Comparison of ENCODE assay signal across 9 mouse cellular contexts in genomic region chr11:72409649-72410385, GRCm38 (mm10). TPM values are rescaled to one million over a fixed set of nuclear protein-coding genes. Genes with fewer than 3 reads are reported as not detected.
DNase-seq lines count a peak whose midpoint lies in the region; ATAC-seq lines count a peak whose summit lies in the region.
"Had no signal": no experiment of that assay in that cellular context is flagged by ENCODE, and none has a peak within 500 bp of the region (broad histone marks: within the 10 kb centered on the region; RNA-seq: fewer than 3 reads in every experiment).

No protein-coding gene starts in this region.

- H3K4me2 ChIP-seq in forebrain, embryonic 12.5 days, result peak overlapping the region; percentile 100
- H3K4me2 ChIP-seq in forebrain, embryonic 15.5 days (replicated peaks), result no peak overlapping the region
- peak overlapping the region; percentile 92 for H3K4me2 ChIP-seq in lung, embryonic 16.5 days (ENCODE audit: low read depth, low read length)
- peak overlapping the region; percentile 99 for H3K4me2 ChIP-seq in limb, embryonic 13.5 days (replicated peaks)
- peak overlapping the region; percentile 98 for H3K4me2 ChIP-seq in stomach, embryonic 15.5 days

- no peak for ATAC-seq in forebrain, embryonic 12.5 days (ENCODE audit: low FRiP score)
- ATAC-seq in forebrain, embryonic 15.5 days (replicated peaks), result no peak
- ATAC-seq in lung, embryonic 16.5 days (ENCODE audit: low read depth), result no peak
- no peak for ATAC-seq in limb, embryonic 13.5 days (ENCODE audit: low FRiP score, low read depth)
- ATAC-seq in stomach, embryonic 15.5 days (ENCODE audit: insufficient read depth, low FRiP score, low read depth), result no peak

- no peaks in the 10 kb centered on the region for H3K36me3 ChIP-seq in forebrain, embryonic 12.5 days (replicated peaks)
- no peaks in the 10 kb centered on the region for H3K36me3 ChIP-seq in forebrain, embryonic 15.5 days
- H3K36me3 ChIP-seq in lung, embryonic 16.5 days (ENCODE audit: control insufficient read depth, insufficient read depth, low read length), result no peaks in the 10 kb centered on the region
- no peaks in the 10 kb centered on the region for H3K36me3 ChIP-seq in limb, embryonic 13.5 days
- no peaks in the 10 kb centered on the region for H3K36me3 ChIP-seq in stomach, embryonic 15.5 days

- H3K9me3 ChIP-seq in forebrain, embryonic 12.5 days, result no peaks in the 10 kb centered on the region
- no peaks in the 10 kb centered on the region for H3K9me3 ChIP-seq in forebrain, embryonic 15.5 days
- no peaks in the 10 kb centered on the region for H3K9me3 ChIP-seq in lung, embryonic 16.5 days (ENCODE audit: control insufficient read depth, low read length)
- H3K9me3 ChIP-seq in limb, embryonic 13.5 days, result no peaks in the 10 kb centered on the region
- H3K9me3 ChIP-seq in stomach, embryonic 15.5 days, result no peaks in the 10 kb centered on the region

- H3K4me3 ChIP-seq in forebrain, embryonic 12.5 days (replicated peaks), result no peak overlapping the region
- no peak overlapping the region for H3K4me3 ChIP-seq in forebrain, embryonic 15.5 days
- H3K4me3 ChIP-seq in lung, embryonic 16.5 days (ENCODE audit: low read length), result peak overlapping the region; percentile 96
- H3K4me3 ChIP-seq in limb, embryonic 13.5 days, result peak overlapping the region; percentile 72
- H3K4me3 ChIP-seq in stomach, embryonic 15.5 days (replicated peaks), result peak overlapping the region; percentile 82

- DNase-seq in lung, postnatal 36 days, result no peak
- no peak for DNase-seq in spleen, postnatal 14 days (ENCODE audit: low spot score in 2 of 2)
- no peak for DNase-seq in adrenal gland, adult 2 months
- DNase-seq: cerebellum, adult 9-11 months had no signal

- 79% methylated on average over 12 of the region's 12 CpGs for WGBS in forebrain, embryonic 12.5 days
- WGBS in forebrain, embryonic 15.5 days, result 78% methylated on average over 12 of the region's 12 CpGs
- 37% methylated on average over 12 of the region's 12 CpGs for WGBS in lung, embryonic 16.5 days
- WGBS in limb, embryonic 13.5 days, result 51% methylated on average over 12 of the region's 12 CpGs
- 66% methylated on average over 12 of the region's 12 CpGs for WGBS in stomach, embryonic 15.5 days

- peaks cover 68% of the 10 kb centered on the region for H3K27me3 ChIP-seq in forebrain, embryonic 12.5 days
- peaks cover 15% of the 10 kb centered on the region; the same call in 1 of the 2 replicates for H3K27me3 ChIP-seq in forebrain, embryonic 15.5 days
- H3K27me3 ChIP-seq in lung, embryonic 16.5 days (ENCODE audit: control insufficient read depth, insufficient read depth, low read depth, low read length), result no peaks in the 10 kb centered on the region
- H3K27me3 ChIP-seq in limb, embryonic 13.5 days, result peaks cover 39% of the 10 kb centered on the region
- H3K27me3 ChIP-seq in stomach, embryonic 15.5 days (replicated peaks), result no peaks in the 10 kb centered on the region

- no peak overlapping the region for H3K27ac ChIP-seq in forebrain, embryonic 12.5 days
- no peak overlapping the region for H3K27ac ChIP-seq in forebrain, embryonic 15.5 days (replicated peaks)
- H3K27ac ChIP-seq in lung, embryonic 16.5 days (ENCODE audit: low read length), result peak overlapping the region; percentile 94
- no peak overlapping the region; the same call in 1 of the 2 replicates for H3K27ac ChIP-seq in limb, embryonic 13.5 days
- 0 out of 2 replicates have a peak overlapping the region, but pooled peaks have one; percentile 16 for H3K27ac ChIP-seq in stomach, embryonic 15.5 days

- H3K9ac ChIP-seq in forebrain, embryonic 12.5 days, result no peak overlapping the region
- no peak overlapping the region for H3K9ac ChIP-seq in forebrain, embryonic 15.5 days (replicated peaks)
- H3K9ac ChIP-seq in lung, embryonic 16.5 days (ENCODE audit: low read length), result peak overlapping the region; percentile 93
- H3K9ac ChIP-seq in limb, embryonic 13.5 days, result peak overlapping the region; percentile 54
- no peak overlapping the region for H3K9ac ChIP-seq in stomach, embryonic 15.5 days

- peaks cover 27% of the 10 kb centered on the region for H3K4me1 ChIP-seq in forebrain, embryonic 12.5 days
- H3K4me1 ChIP-seq in forebrain, embryonic 15.5 days, result peaks cover 15% of the 10 kb centered on the region
- H3K4me1 ChIP-seq in lung, embryonic 16.5 days (replicated peaks; ENCODE audit: control insufficient read depth, insufficient read depth, low read length), result peaks cover 61% of the 10 kb centered on the region
- peaks cover 61% of the 10 kb centered on the region for H3K4me1 ChIP-seq in limb, embryonic 13.5 days
- peaks cover 41% of the 10 kb centered on the region for H3K4me1 ChIP-seq in stomach, embryonic 15.5 days

RNA-seq across cellular contexts. Expression of gene Smtnl2, which starts 1.7 kb away (rescaled TPM):
- 5.2 and 5.5 TPM in 2 replicates for polyA plus RNA-seq in forebrain, embryonic 12.5 days (2016; fragmentation: Nextera tagmentation; extraction: Ambion mirVana)
- 5.3 and 5.4 TPM in 2 replicates for polyA plus RNA-seq in forebrain, embryonic 15.5 days (2015; fragmentation: Nextera tagmentation; extraction: Ambion mirVana)
- 133 and 136 TPM in 2 replicates for polyA plus RNA-seq in lung, embryonic 16.5 days (2015; fragmentation: Nextera tagmentation; extraction: Ambion mirVana)
- polyA plus RNA-seq in limb, embryonic 13.5 days (2015; fragmentation: Nextera tagmentation; extraction: Ambion mirVana), result 38.3 and 41.5 TPM in 2 replicates
- polyA plus RNA-seq in stomach, embryonic 15.5 days (2015; fragmentation: Nextera tagmentation; extraction: Ambion mirVana), result 50.8 and 56.0 TPM in 2 replicates
- total RNA-seq in adrenal gland, adult 2 months (2021), result 1 to 10 TPM; 2.4 to 2.5 TPM
- 4.4 and 5.6 TPM in 2 replicates for polyA plus RNA-seq in adrenal gland, adult 2 months (2012; rRNA removed)

RNA-seq across cellular contexts. Expression of gene Ggt6, which starts 25.5 kb away (rescaled TPM):
- polyA plus RNA-seq in forebrain, embryonic 12.5 days (2016; fragmentation: Nextera tagmentation; extraction: Ambion mirVana), result not detected in 2 replicates
- not detected in 2 replicates for polyA plus RNA-seq in forebrain, embryonic 15.5 days (2015; fragmentation: Nextera tagmentation; extraction: Ambion mirVana)
- 0.19 TPM in 1 of 2 replicates, not detected in the other for polyA plus RNA-seq in lung, embryonic 16.5 days (2015; fragmentation: Nextera tagmentation; extraction: Ambion mirVana)
- 0.74 and 0.92 TPM in 2 replicates for polyA plus RNA-seq in limb, embryonic 13.5 days (2015; fragmentation: Nextera tagmentation; extraction: Ambion mirVana)
- polyA plus RNA-seq in stomach, embryonic 15.5 days (2015; fragmentation: Nextera tagmentation; extraction: Ambion mirVana), result 4.7 and 4.8 TPM in 2 replicates
- total RNA-seq in adrenal gland, adult 2 months (2021), result 1 to 10 TPM in 1 of 2 experiments, under 1 TPM in 1; 0.83 to 4.7 TPM
- 8.5 and 13.4 TPM in 2 replicates for polyA plus RNA-seq in adrenal gland, adult 2 months (2012; rRNA removed)

RNA-seq across cellular contexts. Expression of gene Mybbp1a, which starts 31.3 kb away (rescaled TPM):
- 158 and 160 TPM in 2 replicates for polyA plus RNA-seq in forebrain, embryonic 12.5 days (2016; fragmentation: Nextera tagmentation; extraction: Ambion mirVana)
- polyA plus RNA-seq in forebrain, embryonic 15.5 days (2015; fragmentation: Nextera tagmentation; extraction: Ambion mirVana), result 90.0 and 97.2 TPM in 2 replicates
- 106 and 126 TPM in 2 replicates for polyA plus RNA-seq in lung, embryonic 16.5 days (2015; fragmentation: Nextera tagmentation; extraction: Ambion mirVana)
- polyA plus RNA-seq in limb, embryonic 13.5 days (2015; fragmentation: Nextera tagmentation; extraction: Ambion mirVana), result 159 and 164 TPM in 2 replicates
- polyA plus RNA-seq in stomach, embryonic 15.5 days (2015; fragmentation: Nextera tagmentation; extraction: Ambion mirVana), result 144 and 159 TPM in 2 replicates
- total RNA-seq in adrenal gland, adult 2 months (2021), result 10 to 100 TPM; 68.0 to 86.1 TPM
- 31.6 and 37.9 TPM in 2 replicates for polyA plus RNA-seq in adrenal gland, adult 2 months (2012; rRNA removed)

RNA-seq across cellular contexts. Expression of gene Tekt1, which starts 47.6 kb away (rescaled TPM):
- polyA plus RNA-seq in forebrain, embryonic 12.5 days (2016; fragmentation: Nextera tagmentation; extraction: Ambion mirVana), result 6.3 and 6.7 TPM in 2 replicates
- polyA plus RNA-seq in forebrain, embryonic 15.5 days (2015; fragmentation: Nextera tagmentation; extraction: Ambion mirVana), result 6.2 and 10.9 TPM in 2 replicates
- polyA plus RNA-seq in lung, embryonic 16.5 days (2015; fragmentation: Nextera tagmentation; extraction: Ambion mirVana), result 17.8 and 22.4 TPM in 2 replicates
- polyA plus RNA-seq in limb, embryonic 13.5 days (2015; fragmentation: Nextera tagmentation; extraction: Ambion mirVana), result 3.2 and 3.6 TPM in 2 replicates
- 0.67 and 0.68 TPM in 2 replicates for polyA plus RNA-seq in stomach, embryonic 15.5 days (2015; fragmentation: Nextera tagmentation; extraction: Ambion mirVana)
- total RNA-seq in adrenal gland, adult 2 months (2021), result under 1 TPM; 0.21 to 0.86 TPM
- polyA plus RNA-seq in adrenal gland, adult 2 months (2012; rRNA removed), result 0.07 and 0.17 TPM in 2 replicates

Comparison
In these comparisons a context has a peak if more than half of its experiments do, and no peak if none do; other contexts are left out.
1. H3K27ac ChIP-seq: peak in lung, embryonic 16.5 days (single experiment) and stomach, embryonic 15.5 days (single experiment); none in forebrain, embryonic 12.5 days (single experiment), forebrain, embryonic 15.5 days (single experiment) and limb, embryonic 13.5 days (single experiment).
2. H3K4me3 ChIP-seq: peak in lung, embryonic 16.5 days (single experiment), limb, embryonic 13.5 days (single experiment) and stomach, embryonic 15.5 days (single experiment); none in forebrain, embryonic 12.5 days (single experiment) and forebrain, embryonic 15.5 days (single experiment).
3. H3K9ac ChIP-seq: peak in lung, embryonic 16.5 days (single experiment) and limb, embryonic 13.5 days (single experiment); none in forebrain, embryonic 12.5 days (single experiment), forebrain, embryonic 15.5 days (single experiment) and stomach, embryonic 15.5 days (single experiment).